Mouse (Mus musculus) heart, embryonic 11.5 days (tissue): Measurements from ENCODE around the gene Ccdc3. TPM values are rescaled to one million over a fixed set of nuclear protein-coding genes. Genes with fewer than 3 reads are reported as not detected.
"Not testable (repeated sequence)": the region's sequence is repeated elsewhere in the genome, so short reads cannot be mapped to it uniquely, and the experiment has no call there.

Experiments used
- ATAC-seq: fragments of 200-750 bp; cut with Nextera tagmentation; replicated peaks from 2 replicates; pipeline ENCODE4 v1.8.0; 2017; ENCODE audit warnings: moderate library complexity; ENCODE audit not compliant: insufficient number of reproducible peaks, low FRiP score, low TSS enrichment
- H3K27ac ChIP-seq: fragments of 300-500 bp; sonication (generic); 2 replicates; pipeline ENCODE4 v1.5.1; 2014; ENCODE audit warnings: mild to moderate bottlenecking, low read depth, low read length
- H3K27me3 ChIP-seq: fragments of 300-500 bp; sonication (generic); 2 replicates; pipeline ENCODE4 v1.6.1; 2014; ENCODE audit warnings: mild to moderate bottlenecking, low read length, mixed read lengths; ENCODE audit not compliant: control insufficient read depth, insufficient read depth
- H3K36me3 ChIP-seq: fragments of 300-500 bp; sonication (generic); 2 replicates; pipeline ENCODE4 v1.6.1; 2014; ENCODE audit warnings: mild to moderate bottlenecking, low read length, moderate library complexity, mixed read lengths; ENCODE audit not compliant: control insufficient read depth, insufficient read depth
- H3K4me1 ChIP-seq: fragments of 300-500 bp; sonication (generic); 2 replicates; pipeline ENCODE4 v1.6.1; 2014; ENCODE audit warnings: low read length; ENCODE audit not compliant: control insufficient read depth, insufficient read depth
- H3K4me2 ChIP-seq: fragments of 300-500 bp; sonication (generic); 2 replicates; pipeline ENCODE4 v1.6.1; 2014; ENCODE audit warnings: mild to moderate bottlenecking, moderate library complexity
- H3K4me3 ChIP-seq: fragments of 300-500 bp; sonication (generic); 2 replicates; pipeline ENCODE4 v1.5.1; 2014; ENCODE audit warnings: low read depth, low read length
- H3K9ac ChIP-seq: fragments of 300-500 bp; sonication (generic); 2 replicates; pipeline ENCODE4 v1.6.1; 2014; ENCODE audit warnings: mild to moderate bottlenecking, low read depth, low read length, moderate library complexity
- H3K9me3 ChIP-seq: fragments of 300-500 bp; sonication (generic); replicated peaks from 2 replicates; pipeline ENCODE4 v1.6.1; 2016; ENCODE audit warnings: low read length; ENCODE audit not compliant: control insufficient read depth
- WGBS: fragments of 180-500 bp; shearing (Covaris S2); extraction: QIAGEN DNeasy Blood & Tissue Kit; methylation state at CpG from one replicate; pipeline ENCODE4 v1.1.7; 2014; ENCODE audit not compliant: insufficient replicate concordance; 5-methylcytosine and 5-hydroxymethylcytosine counted together
- polyA plus RNA-seq: library from polyadenylated mRNA; unstranded; fragments of >200 nt; fragmentation: Nextera tagmentation; extraction: Ambion mirVana; gene quantifications from 2 replicates; pipeline ENCODE4 v1.2.1, GENCODE M21; 2014

The Ccdc3 gene
- polyA plus RNA-seq, 1 experiment from 2014 or later: 7.9 TPM

GRCm38 (mm10) chr2:5241469-5241897 is 103.9 kb downstream of the Ccdc3 start:
- Histone ChIP-seq H3K36me3 (no peaks in the 10 kb centered on the region), H3K4me3 (no peak overlapping the region), H3K27ac (no peak overlapping the region), H3K9ac (no peak overlapping the region), H3K4me1 (no peaks in the 10 kb centered on the region), H3K4me2 (no peak overlapping the region), H3K9me3 (no peaks in the 10 kb centered on the region), H3K27me3 (no peaks in the 10 kb centered on the region)
- 63% methylated on average over 6 of the region's 6 CpGs for WGBS
- no peak for ATAC-seq

DNA sequence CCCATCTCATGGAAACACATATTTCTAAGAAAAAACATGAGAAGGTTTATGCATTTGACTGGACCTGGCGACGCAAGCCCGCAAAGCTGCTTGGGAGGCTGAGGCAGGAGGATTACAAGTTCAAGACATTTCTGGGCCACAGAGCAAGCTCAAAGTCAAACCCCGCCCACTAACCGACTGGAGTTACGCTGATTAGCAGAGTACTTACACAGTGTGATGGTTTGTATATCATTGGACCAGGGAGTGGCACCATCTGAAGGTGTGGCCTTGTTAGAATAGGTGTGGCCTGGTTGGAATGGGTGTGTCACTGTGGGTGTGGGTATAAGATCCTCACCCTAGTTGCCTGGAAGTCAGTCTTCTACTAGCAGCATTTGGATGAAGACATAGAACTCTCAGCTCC is 111.6 kb downstream of the Ccdc3 start:
- H3K9ac ChIP-seq, H3K4me3 ChIP-seq, H3K36me3 ChIP-seq, ATAC-seq, H3K4me2 ChIP-seq, H3K27ac ChIP-seq, H3K9me3 ChIP-seq, H3K4me1 ChIP-seq, H3K27me3 ChIP-seq: not testable (repeated sequence)
- 89% methylated on average over 6 of the region's 6 CpGs for WGBS

DNA sequence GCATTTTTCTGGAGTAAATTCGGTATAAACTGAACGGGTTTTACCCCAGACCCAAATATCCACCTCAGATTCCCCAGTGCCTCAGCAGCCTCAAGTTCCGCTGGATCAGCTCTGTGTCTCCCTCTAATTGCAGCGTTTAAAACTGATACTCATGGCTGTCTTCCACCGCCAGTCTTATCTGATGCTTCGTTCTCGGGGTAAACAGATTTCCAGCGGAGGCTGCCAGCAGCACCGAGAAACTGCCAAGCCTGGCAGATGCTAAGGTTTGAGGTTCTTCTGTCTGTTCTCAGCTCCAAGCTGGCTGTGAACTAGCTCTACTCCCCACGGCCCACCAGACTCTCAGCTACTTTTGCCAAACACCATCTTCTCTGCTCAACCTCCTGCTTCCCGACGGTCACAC is 112.4 kb downstream of the Ccdc3 start:
- no peak for ATAC-seq
- H3K4me2 ChIP-seq: no peak overlapping the region
- H3K9me3 ChIP-seq: no peaks in the 10 kb centered on the region
- no peaks in the 10 kb centered on the region for H3K4me1 ChIP-seq
- WGBS: 50% methylated on average over 12 of the region's 12 CpGs
- no peaks in the 10 kb centered on the region for H3K36me3 ChIP-seq
- no peaks in the 10 kb centered on the region for H3K27me3 ChIP-seq
- no peak overlapping the region for H3K4me3 ChIP-seq
- H3K9ac ChIP-seq: no peak overlapping the region
- no peak overlapping the region for H3K27ac ChIP-seq

DNA sequence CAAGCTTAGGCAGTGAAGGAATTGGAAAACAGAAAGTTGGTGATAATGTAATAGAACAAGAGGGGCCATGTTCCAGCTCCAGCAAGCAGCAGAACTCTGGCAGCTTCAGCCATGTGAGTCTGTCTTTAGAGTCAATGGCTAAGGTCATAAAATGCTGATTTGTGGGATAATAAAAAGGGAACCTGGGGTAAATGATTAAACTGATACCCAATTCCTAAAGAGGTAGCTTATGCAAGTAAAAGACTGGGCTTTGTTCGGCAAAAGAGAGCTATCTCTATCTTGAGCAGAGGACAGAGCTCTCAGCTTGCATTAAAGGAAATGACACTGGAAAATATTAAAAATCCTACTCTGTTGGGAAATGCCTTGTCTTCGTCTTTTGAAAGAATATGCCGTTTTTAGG is 120.7 kb downstream of the Ccdc3 start:
- Histone ChIP-seq H3K4me2 (no peak overlapping the region), H3K27me3 (no peaks in the 10 kb centered on the region), H3K9ac (no peak overlapping the region), H3K36me3 (no peaks in the 10 kb centered on the region), H3K4me3 (no peak overlapping the region), H3K4me1 (no peaks in the 10 kb centered on the region), H3K9me3 (no peaks in the 10 kb centered on the region), H3K27ac (no peak overlapping the region)
- WGBS: 81% methylated on average over 3 of the region's 3 CpGs
- ATAC-seq: no peak

GRCm38 (mm10) chr2:5262279-5262678 is 124.7 kb downstream of the Ccdc3 start:
- ATAC-seq: no peak
- no peaks in the 10 kb centered on the region for H3K4me1 ChIP-seq
- H3K4me3 ChIP-seq: no peak overlapping the region
- no peaks in the 10 kb centered on the region for H3K9me3 ChIP-seq
- H3K27me3 ChIP-seq: no peaks in the 10 kb centered on the region
- 88% methylated on average over 2 of the region's 2 CpGs for WGBS
- no peaks in the 10 kb centered on the region for H3K36me3 ChIP-seq
- no peak overlapping the region for H3K27ac ChIP-seq
- H3K4me2 ChIP-seq: no peak overlapping the region
- H3K9ac ChIP-seq: no peak overlapping the region

DNA sequence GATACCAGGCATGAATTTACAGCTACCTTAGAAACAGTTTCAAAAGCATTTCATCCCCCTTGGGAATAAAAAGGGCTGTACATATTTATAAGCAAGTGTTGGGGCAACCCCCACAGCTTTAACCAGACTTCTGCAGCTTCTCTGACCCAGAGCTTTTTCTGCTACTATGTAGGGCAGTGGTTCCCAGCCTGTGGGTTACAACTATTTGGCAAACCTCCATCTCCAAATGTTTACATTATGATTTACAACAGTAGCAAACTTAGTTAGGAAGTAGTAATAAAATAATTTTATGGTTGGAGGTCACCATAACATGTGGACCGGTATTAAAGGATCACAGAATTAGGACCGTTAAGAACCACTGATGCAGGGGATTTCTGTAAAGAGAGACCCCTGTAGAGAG is 130.4 kb downstream of the Ccdc3 start:
- no peak for ATAC-seq
- Histone ChIP-seq H3K9ac (no peak overlapping the region), H3K9me3 (no peaks in the 10 kb centered on the region), H3K4me2 (no peak overlapping the region), H3K4me3 (no peak overlapping the region), H3K27ac (no peak overlapping the region), H3K36me3 (no peaks in the 10 kb centered on the region), H3K27me3 (no peaks in the 10 kb centered on the region), H3K4me1 (no peaks in the 10 kb centered on the region)
- 75% methylated on average over 2 of the region's 2 CpGs for WGBS

Other genes starting within 250 kb of the Ccdc3 start
- 110 and 113 TPM in 2 replicates for gene Phyh, start 218.8 kb upstream of the Ccdc3 start, polyA plus RNA-seq
- gene Ucma, start 161.7 kb upstream of the Ccdc3 start, polyA plus RNA-seq: not detected in 2 replicates
- 21.4 and 23.2 TPM in 2 replicates for gene Mcm10, start 125.0 kb upstream of the Ccdc3 start, polyA plus RNA-seq
- gene Optn, start 73.7 kb upstream of the Ccdc3 start, polyA plus RNA-seq: 13.6 and 14.3 TPM in 2 replicates